In the genomic region with DNA sequence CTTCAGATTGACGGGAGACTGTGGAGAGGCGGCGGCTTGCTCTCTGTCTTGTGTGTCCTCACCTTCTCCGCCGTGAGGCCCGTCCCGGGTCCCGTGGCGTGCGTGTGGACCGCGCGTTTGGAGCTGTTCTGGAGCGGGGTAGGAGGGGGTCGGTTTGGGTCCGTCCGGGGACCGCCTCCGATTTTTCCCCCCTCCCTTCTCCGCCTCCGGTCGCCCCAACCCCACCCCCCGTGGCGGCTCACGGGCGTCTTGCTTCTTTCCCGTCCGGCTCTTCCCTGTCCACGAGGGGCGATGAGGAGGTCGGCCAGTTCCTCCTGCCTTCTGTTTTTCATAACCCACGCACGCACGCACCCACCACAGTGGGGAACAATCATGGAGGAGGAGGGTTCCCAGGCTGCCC, we compare ENCODE assay signal across 11 mouse cellular contexts. TPM values are rescaled to one million over a fixed set of nuclear protein-coding genes. Genes with fewer than 3 reads are reported as not detected.
DNase-seq lines count a peak whose midpoint lies in the region; ATAC-seq lines count a peak whose summit lies in the region.
"Had no signal": no experiment of that assay in that cellular context is flagged by ENCODE, and none has a peak within 500 bp of the region (broad histone marks: within the 10 kb centered on the region; RNA-seq: fewer than 3 reads in every experiment).

No protein-coding gene starts in this region.

- no peaks in the 10 kb centered on the region for H3K36me3 ChIP-seq in heart, embryonic 14.5 days (ENCODE audit: control insufficient read depth, insufficient read depth, low read length)
- H3K36me3 ChIP-seq in embryonic facial prominence, embryonic 12.5 days, result no peaks in the 10 kb centered on the region
- no peaks in the 10 kb centered on the region for H3K36me3 ChIP-seq in intestine, embryonic 15.5 days
- H3K36me3 ChIP-seq in midbrain, embryonic 16.5 days (ENCODE audit: control insufficient read depth, insufficient read depth, low read length), result no peaks in the 10 kb centered on the region

- H3K4me3 ChIP-seq in heart, embryonic 14.5 days (ENCODE audit: control insufficient read depth in 1 of 2, insufficient read depth in 1 of 2, low read depth in 1 of 2, low read length in 2 of 2), result peak overlapping the region; percentile 34
- peak overlapping the region; percentile 27 for H3K4me3 ChIP-seq in embryonic facial prominence, embryonic 12.5 days
- H3K4me3 ChIP-seq in intestine, embryonic 15.5 days (replicated peaks), result peak overlapping the region; percentile 29
- peak overlapping the region; percentile 21; the same call in 1 of the 2 replicates for H3K4me3 ChIP-seq in midbrain, embryonic 16.5 days (ENCODE audit: low read depth, low read length)

- H3K4me2 ChIP-seq in heart, embryonic 14.5 days (ENCODE audit: low read length), result peak overlapping the region; percentile 71
- H3K4me2 ChIP-seq in embryonic facial prominence, embryonic 12.5 days (replicated peaks), result peak overlapping the region; percentile 53
- H3K4me2 ChIP-seq in intestine, embryonic 15.5 days (replicated peaks), result peak overlapping the region; percentile 69
- H3K4me2 ChIP-seq in midbrain, embryonic 16.5 days (ENCODE audit: low read length), result peak overlapping the region; percentile 45

- 0 out of 2 replicates have a peak, but pooled peaks cover 2% of the 10 kb centered on the region for H3K9me3 ChIP-seq in heart, embryonic 14.5 days (ENCODE audit: control insufficient read depth, low read length)
- no peaks in the 10 kb centered on the region for H3K9me3 ChIP-seq in embryonic facial prominence, embryonic 12.5 days
- no peaks in the 10 kb centered on the region for H3K9me3 ChIP-seq in intestine, embryonic 15.5 days
- H3K9me3 ChIP-seq in midbrain, embryonic 16.5 days (replicated peaks; ENCODE audit: control insufficient read depth, low read length, poor library complexity, severe bottlenecking), result no peaks in the 10 kb centered on the region

- no peak for ATAC-seq in heart, embryonic 14.5 days (ENCODE audit: insufficient number of reproducible peaks, insufficient read depth, low FRiP score, low read depth)
- no peak for ATAC-seq in embryonic facial prominence, embryonic 12.5 days (ENCODE audit: insufficient number of reproducible peaks, insufficient read depth, low FRiP score, low TSS enrichment)
- ATAC-seq in intestine, embryonic 15.5 days, result no peak
- no peak for ATAC-seq in midbrain, embryonic 16.5 days

- H3K27ac ChIP-seq in heart, embryonic 14.5 days (replicated peaks in 1 of 2; ENCODE audit: control insufficient read depth in 1 of 2, insufficient read depth in 1 of 2, low read depth in 2 of 2, low read length in 2 of 2), result no peak overlapping the region
- H3K27ac ChIP-seq in embryonic facial prominence, embryonic 12.5 days, result no peak overlapping the region
- no peak overlapping the region for H3K27ac ChIP-seq in intestine, embryonic 15.5 days
- H3K27ac ChIP-seq in midbrain, embryonic 16.5 days (ENCODE audit: low read length), result no peak overlapping the region

- DNase-seq in heart, postnatal 36 days, result no peak
- no peak for DNase-seq in frontal cortex, postnatal 25 days (ENCODE audit: low spot score in 2 of 2)
- DNase-seq in yolk sac, embryonic 10.5 days (ENCODE audit: low spot score), result no peak
- DNase-seq in cerebellum, adult 9-10 months, result no peak
- DNase-seq: adrenal gland, adult 8-10 months; kidney, adult 11 months had no signal

- WGBS in heart, embryonic 14.5 days, result 18% methylated on average over 34 of the region's 34 CpGs
- 35% methylated on average over 34 of the region's 34 CpGs for WGBS in embryonic facial prominence, embryonic 12.5 days
- 28% methylated on average over 34 of the region's 34 CpGs for WGBS in intestine, embryonic 15.5 days
- 29% methylated on average over 32 of the region's 34 CpGs for WGBS in midbrain, embryonic 16.5 days

- peaks cover 2 to 4% of the 10 kb centered on the region in 2 experiments for H3K4me1 ChIP-seq in heart, embryonic 14.5 days (ENCODE audit: control insufficient read depth in 2 of 2, insufficient read depth in 2 of 2, low read length in 2 of 2)
- H3K4me1 ChIP-seq in embryonic facial prominence, embryonic 12.5 days, result no peaks in the 10 kb centered on the region
- H3K4me1 ChIP-seq in intestine, embryonic 15.5 days (replicated peaks), result peaks cover 12% of the 10 kb centered on the region; the same call in 1 of the 2 replicates
- 0 out of 2 replicates have a peak, but pooled peaks cover 2% of the 10 kb centered on the region for H3K4me1 ChIP-seq in midbrain, embryonic 16.5 days (ENCODE audit: control insufficient read depth, insufficient read depth, low read length)

- H3K27me3 ChIP-seq in heart, embryonic 14.5 days (ENCODE audit: control insufficient read depth, insufficient read depth, low read length), result no peaks in the 10 kb centered on the region
- H3K27me3 ChIP-seq in embryonic facial prominence, embryonic 12.5 days, result no peaks in the 10 kb centered on the region
- H3K27me3 ChIP-seq in intestine, embryonic 15.5 days (replicated peaks), result no peaks in the 10 kb centered on the region
- H3K27me3 ChIP-seq in midbrain, embryonic 16.5 days (ENCODE audit: control insufficient read depth, insufficient read depth, low read depth, low read length), result no peaks in the 10 kb centered on the region

- H3K9ac ChIP-seq in heart, embryonic 14.5 days (ENCODE audit: low read length), result peak overlapping the region; percentile 56; the same call in 1 of the 2 replicates
- H3K9ac ChIP-seq in embryonic facial prominence, embryonic 12.5 days, result peak overlapping the region; percentile 40; the same call in 1 of the 2 replicates
- peak overlapping the region; percentile 32; the same call in 1 of the 2 replicates for H3K9ac ChIP-seq in intestine, embryonic 15.5 days
- H3K9ac ChIP-seq in midbrain, embryonic 16.5 days (ENCODE audit: low read depth, low read length), result peak overlapping the region; percentile 15; the same call in 1 of the 2 replicates

- intact Hi-C loops in heart, postnatal 36 days (cut with DNase I), result no loop called here

RNA-seq across cellular contexts. Expression of a gene that starts 4.6 kb away (rescaled TPM):
- 89.8 and 93.4 TPM in 2 replicates for polyA plus RNA-seq in heart, embryonic 14.5 days (2014; fragmentation: Nextera tagmentation; extraction: Ambion mirVana)
- 10 to 100 TPM; 30.9 to 34.6 TPM for total RNA-seq in heart, postnatal 36 days (2021)
- 197 and 211 TPM in 2 replicates for polyA plus RNA-seq in embryonic facial prominence, embryonic 12.5 days (2016; fragmentation: Nextera tagmentation; extraction: Ambion mirVana)
- polyA plus RNA-seq in intestine, embryonic 15.5 days (2015; fragmentation: Nextera tagmentation; extraction: Ambion mirVana), result 210 and 225 TPM in 2 replicates
- 177 and 198 TPM in 2 replicates for polyA plus RNA-seq in midbrain, embryonic 16.5 days (2015; fragmentation: Nextera tagmentation; extraction: Ambion mirVana)

RNA-seq across cellular contexts. Expression of a gene that starts 32.1 kb away (rescaled TPM):
- polyA plus RNA-seq in heart, embryonic 14.5 days (2014; fragmentation: Nextera tagmentation; extraction: Ambion mirVana), result 2.3 and 2.5 TPM in 2 replicates
- total RNA-seq in heart, postnatal 36 days (2021), result 1 to 10 TPM; 1.0 to 1.2 TPM
- 6.9 and 8.3 TPM in 2 replicates for polyA plus RNA-seq in embryonic facial prominence, embryonic 12.5 days (2016; fragmentation: Nextera tagmentation; extraction: Ambion mirVana)
- 5.4 and 6.4 TPM in 2 replicates for polyA plus RNA-seq in intestine, embryonic 15.5 days (2015; fragmentation: Nextera tagmentation; extraction: Ambion mirVana)
- 4.4 and 5.5 TPM in 2 replicates for polyA plus RNA-seq in midbrain, embryonic 16.5 days (2015; fragmentation: Nextera tagmentation; extraction: Ambion mirVana)

RNA-seq across cellular contexts. Expression of a gene that starts 32.6 kb away (rescaled TPM):
- not detected in 2 replicates for polyA plus RNA-seq in heart, embryonic 14.5 days (2014; fragmentation: Nextera tagmentation; extraction: Ambion mirVana)
- under 1 TPM in 1 of 2 experiments, not detected in 1; 0.11 TPM for total RNA-seq in heart, postnatal 36 days (2021)
- 0.14 and 0.39 TPM in 2 replicates for polyA plus RNA-seq in embryonic facial prominence, embryonic 12.5 days (2016; fragmentation: Nextera tagmentation; extraction: Ambion mirVana)
- polyA plus RNA-seq in intestine, embryonic 15.5 days (2015; fragmentation: Nextera tagmentation; extraction: Ambion mirVana), result 0.30 TPM in 1 of 2 replicates, not detected in the other
- polyA plus RNA-seq in midbrain, embryonic 16.5 days (2015; fragmentation: Nextera tagmentation; extraction: Ambion mirVana), result 0.08 TPM in 1 of 2 replicates, not detected in the other
- total RNA-seq: megakaryocyte-erythroid progenitor cell, adult 5-6 weeks had no signal
